In the genomic region with DNA sequence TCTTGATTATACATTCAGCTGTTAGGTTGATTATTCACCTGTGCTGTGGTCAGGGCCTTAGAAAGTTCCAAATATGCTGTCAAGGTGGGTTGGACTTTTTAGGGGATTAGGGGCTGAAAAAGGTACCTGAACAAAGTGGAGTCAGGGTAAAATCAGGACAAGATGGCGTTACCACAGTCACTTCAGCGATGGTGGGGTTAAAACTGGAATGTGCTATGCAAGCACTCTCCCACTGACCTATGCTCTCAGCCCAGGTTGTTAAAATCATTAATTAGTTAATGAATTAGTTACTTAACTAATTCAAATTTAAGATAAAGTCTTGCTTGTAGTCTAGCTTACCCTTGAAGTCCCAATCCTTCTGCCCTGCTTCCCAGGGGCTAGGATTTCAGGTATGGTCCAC, we compare ENCODE assay signal across 21 mouse cellular contexts.
"Had no signal": no experiment of that assay in that cellular context is flagged by ENCODE, and none has a peak within 500 bp of the region (broad histone marks: within the 10 kb centered on the region; RNA-seq: fewer than 3 reads in every experiment).

No protein-coding gene starts in this region.

- DNase-seq: left cerebral cortex, postnatal 4 days; lung, adult 18-20 months; lung, postnatal 10 days; lung, postnatal 36 days; retina, postnatal 1 day; right cerebral cortex, postnatal 25 days; spleen, adult 18-20 months; thymus, postnatal 25 days had no signal

- H3K27me3 ChIP-seq: intestine, embryonic 15.5 days; limb, embryonic 12.5 days; limb, embryonic 15.5 days; lung, embryonic 15.5 days; megakaryocyte, embryonic 14.5 days; midbrain, embryonic 13.5 days; neural tube, embryonic 13.5 days; stomach, embryonic 15.5 days had no signal

- H3K4me3 ChIP-seq: intestine, embryonic 15.5 days; limb, embryonic 12.5 days; limb, embryonic 15.5 days; lung, embryonic 15.5 days; megakaryocyte, embryonic 14.5 days; midbrain, embryonic 10.5 days; midbrain, embryonic 13.5 days; myocyte; neural tube, embryonic 13.5 days; stomach, embryonic 15.5 days had no signal

- H3K9me3 ChIP-seq: intestine, embryonic 15.5 days; limb, embryonic 12.5 days; limb, embryonic 15.5 days; lung, embryonic 15.5 days; megakaryocyte, embryonic 14.5 days; midbrain, embryonic 10.5 days; midbrain, embryonic 13.5 days; neural tube, embryonic 13.5 days; stomach, embryonic 15.5 days had no signal

- H3K9ac ChIP-seq: intestine, embryonic 15.5 days; limb, embryonic 12.5 days; limb, embryonic 15.5 days; liver, embryonic 14.5 days; lung, embryonic 15.5 days; midbrain, embryonic 13.5 days; neural tube, embryonic 13.5 days; stomach, embryonic 15.5 days had no signal

- ATAC-seq: hindbrain, embryonic 16.5 days; intestine, embryonic 15.5 days; midbrain, embryonic 13.5 days; midbrain, embryonic 16.5 days had no signal

- H3K4me1 ChIP-seq: intestine, embryonic 15.5 days; limb, embryonic 12.5 days; limb, embryonic 15.5 days; lung, embryonic 15.5 days; stomach, embryonic 15.5 days had no signal

- H3K36me3 ChIP-seq: stomach, embryonic 15.5 days had no signal

- H3K27ac ChIP-seq: intestine, embryonic 15.5 days; limb, embryonic 12.5 days; limb, embryonic 15.5 days; liver, embryonic 14.5 days; lung, embryonic 15.5 days; midbrain, embryonic 10.5 days; midbrain, embryonic 13.5 days; neural tube, embryonic 13.5 days; stomach, embryonic 15.5 days had no signal

- H3K4me2 ChIP-seq: intestine, embryonic 15.5 days; limb, embryonic 12.5 days; limb, embryonic 15.5 days; lung, embryonic 15.5 days; midbrain, embryonic 13.5 days; neural tube, embryonic 13.5 days; stomach, embryonic 15.5 days had no signal
